Mouse (Mus musculus) kidney, postnatal 36 days (tissue): ENCODE results near the gene Fbrsl1.
"Not testable (repeated sequence)": the region's sequence is repeated elsewhere in the genome, so short reads cannot be mapped to it uniquely, and the experiment has no call there.

Experiments used
- DNase-seq, 2 experiments: peaks; one replicate each; pipeline ENCODE4 v3.0.0; 2021 to 2022; ENCODE audit warnings: mixed read lengths in 2 of 2

The Fbrsl1 gene

DNA sequence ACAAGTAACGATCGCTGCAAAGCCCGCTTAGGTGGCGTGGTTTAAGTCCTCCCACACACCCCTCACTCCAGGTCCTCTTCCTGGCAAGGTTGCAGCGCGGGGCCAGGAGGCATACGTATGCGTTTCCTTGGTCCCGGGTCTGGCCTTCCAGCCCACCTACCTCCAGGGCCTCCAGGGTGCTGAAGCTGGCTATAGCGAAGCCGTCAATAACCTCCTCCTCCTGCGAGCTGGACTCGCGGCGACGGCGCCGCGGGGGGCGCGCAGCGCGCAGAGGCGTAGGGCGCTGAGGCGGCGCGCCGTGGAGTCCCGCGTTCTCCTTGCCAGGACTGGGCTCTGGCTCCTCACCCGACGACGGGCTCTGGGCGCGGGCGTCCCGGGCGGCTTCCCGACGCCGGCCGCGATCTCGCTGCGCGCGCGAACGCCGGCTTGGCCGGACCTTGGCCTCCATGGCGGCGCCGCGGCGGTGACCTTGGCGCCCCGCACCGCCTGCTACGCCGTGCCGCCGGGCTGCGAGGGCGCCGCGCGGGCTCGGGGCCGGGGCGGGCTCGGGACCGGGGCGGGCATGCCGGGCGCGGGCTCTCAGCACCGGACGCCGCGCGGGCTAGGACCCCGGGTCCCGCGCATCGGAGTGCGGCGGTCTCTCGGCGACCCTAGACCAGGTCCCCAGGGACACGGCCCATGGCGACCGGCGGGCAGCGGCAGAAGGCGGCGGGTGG lies 425 bp downstream of the Fbrsl1 start:
- peak; percentile 18 to 53 for DNase-seq

DNA sequence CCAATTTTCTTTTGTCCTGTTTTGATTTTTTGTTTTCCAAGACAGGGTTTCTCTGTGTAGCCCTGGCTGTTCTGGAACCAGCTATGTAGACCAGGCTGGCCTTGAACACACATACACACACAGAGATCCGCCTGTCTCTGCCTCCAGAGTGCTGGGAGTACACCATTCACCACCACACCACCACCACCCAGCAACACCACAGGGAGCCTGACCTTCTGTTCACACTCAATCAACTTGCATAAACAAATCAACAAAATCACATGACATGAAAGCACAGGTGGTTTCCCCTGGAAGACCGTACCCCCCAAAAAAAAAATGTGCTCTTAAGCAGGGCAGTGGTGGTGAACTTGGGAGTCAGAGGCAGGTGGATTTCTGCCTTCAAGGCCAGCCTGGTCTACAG lies 3.8 kb downstream of the Fbrsl1 start:
- no peak for DNase-seq

DNA sequence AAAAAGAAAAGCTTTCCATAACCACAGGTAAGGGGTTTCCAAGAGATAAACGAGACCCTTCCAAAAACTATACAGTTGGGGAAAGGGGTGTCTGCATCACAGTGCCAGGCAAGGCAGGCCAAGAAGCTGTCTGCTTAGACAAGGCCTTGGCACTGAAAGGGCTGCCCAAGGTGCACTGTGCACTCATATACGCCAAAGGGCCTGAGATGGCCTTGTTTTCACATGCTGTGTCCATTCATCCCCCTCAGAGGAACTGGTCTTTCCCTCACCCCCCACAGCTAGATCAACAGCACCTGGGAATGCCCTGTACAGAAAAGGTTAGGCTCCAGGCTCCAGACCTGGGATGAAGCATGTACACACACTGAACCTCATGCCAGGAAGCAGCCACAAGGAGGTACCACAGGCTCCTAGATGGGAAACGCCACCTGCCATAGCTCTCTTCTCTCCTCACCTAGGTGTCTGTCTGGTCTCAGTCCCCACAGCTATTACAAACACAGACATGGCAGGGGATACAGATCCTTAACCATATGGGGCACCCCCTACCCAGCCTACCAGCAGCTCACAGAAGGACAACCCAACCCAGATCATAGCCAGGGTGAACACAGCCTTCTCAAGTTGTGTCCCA lies 5.2 kb downstream of the Fbrsl1 start:
- DNase-seq, result no peak

DNA sequence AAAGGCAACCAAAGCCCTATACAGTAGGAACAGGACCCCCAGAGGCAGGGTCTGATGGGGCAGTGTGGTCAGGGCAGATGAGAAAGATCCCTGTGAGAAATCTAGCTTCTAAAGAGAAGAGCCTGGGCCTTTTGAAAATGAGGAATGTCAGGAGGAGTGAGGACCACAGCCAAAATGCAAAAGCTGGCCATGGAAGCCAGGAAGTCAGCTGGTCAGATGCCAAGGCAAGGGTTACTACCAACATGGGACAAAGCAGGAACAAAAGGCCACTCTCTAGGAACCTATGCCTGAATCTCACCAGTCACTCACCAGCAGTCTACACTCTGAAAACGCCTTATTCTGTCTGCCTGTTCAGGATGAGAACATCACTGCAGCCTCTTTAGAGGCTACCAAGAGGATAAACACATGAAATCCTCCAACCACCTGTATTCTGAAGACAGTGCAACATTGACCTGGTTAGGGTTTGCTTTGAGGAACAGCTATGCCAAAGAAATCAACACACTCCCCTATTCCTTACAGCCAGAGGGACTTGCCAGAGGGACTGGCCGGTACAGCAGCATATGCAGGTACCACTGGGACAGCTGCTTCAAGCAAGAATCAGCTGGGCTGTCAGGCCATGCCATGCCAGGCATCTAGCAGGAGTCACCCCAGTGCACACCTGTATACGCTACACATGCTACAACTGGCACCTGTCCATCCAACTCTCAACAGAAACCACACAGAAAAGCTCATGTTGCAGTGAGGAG lies 8.6 kb downstream of the Fbrsl1 start:
- DNase-seq, result peak; percentile 78 to 82

DNA sequence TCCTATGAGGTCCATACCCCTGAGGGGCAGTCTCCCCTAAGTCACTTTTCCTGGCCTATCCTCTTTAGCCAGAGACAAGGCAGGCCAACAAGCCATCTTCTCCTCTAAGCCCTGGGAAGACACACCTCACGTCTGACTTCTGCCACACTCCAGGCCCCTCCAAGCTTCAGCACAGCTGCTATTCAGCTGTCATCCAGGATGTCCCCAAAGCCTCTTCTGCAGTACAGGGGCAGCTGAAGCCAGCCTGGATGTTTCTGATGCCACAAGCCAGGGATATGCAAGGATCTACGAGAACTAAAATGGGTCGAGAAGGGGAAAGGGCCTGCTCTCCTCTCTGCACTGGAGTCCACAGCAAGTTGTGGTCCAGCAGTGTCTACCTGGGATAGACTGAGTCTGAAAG lies 9.7 kb downstream of the Fbrsl1 start:
- no peak for DNase-seq

DNA sequence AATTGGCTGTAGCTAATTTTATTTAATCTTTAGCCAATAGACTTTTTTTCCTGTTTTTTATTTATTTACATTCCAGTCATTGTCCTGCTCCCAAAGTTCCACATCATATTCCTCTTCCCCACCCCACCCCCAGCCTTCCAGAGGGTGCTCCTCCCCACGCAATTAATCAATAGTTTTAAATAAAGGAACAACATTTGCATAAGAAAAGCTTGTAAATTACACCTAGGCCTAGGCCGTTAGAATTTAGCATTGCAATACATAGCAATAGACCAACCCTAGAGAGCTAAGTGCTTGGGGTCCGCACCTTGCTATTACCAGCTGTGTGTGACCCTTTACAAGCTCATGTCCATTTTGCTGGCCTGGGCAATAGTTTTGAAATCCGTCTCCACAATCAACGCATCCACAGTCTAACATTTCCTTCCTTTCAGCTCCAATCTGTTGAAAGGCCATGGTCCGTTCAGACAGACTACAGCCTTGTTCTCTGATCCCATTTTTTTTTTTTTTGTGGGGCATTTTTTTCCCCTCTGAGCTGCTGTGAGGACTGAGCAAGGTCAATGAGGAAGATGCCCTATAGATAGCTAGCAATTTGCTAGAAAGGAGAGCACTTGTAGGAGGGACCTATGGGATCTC lies 10.6 kb downstream of the Fbrsl1 start:
- DNase-seq, result no peak

DNA sequence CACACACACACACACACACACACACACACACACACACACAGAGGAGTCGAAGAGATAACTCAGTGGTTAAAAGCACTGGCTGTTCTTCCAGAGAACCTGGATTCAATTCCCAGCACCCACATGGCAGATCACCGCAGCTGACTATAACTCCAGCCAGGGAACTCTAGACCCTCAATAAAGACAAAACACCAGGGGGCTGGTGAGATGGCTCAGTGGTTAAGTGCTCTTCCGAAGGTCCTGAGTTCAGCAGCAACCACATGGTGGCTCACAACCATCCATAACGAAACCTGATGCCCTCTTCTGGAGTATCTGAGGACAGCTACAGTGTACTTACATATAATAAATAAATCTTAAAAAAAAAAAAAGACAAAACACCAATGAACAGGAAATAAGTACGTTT lies 12.1 kb downstream of the Fbrsl1 start:
- not testable (repeated sequence) for DNase-seq

DNA sequence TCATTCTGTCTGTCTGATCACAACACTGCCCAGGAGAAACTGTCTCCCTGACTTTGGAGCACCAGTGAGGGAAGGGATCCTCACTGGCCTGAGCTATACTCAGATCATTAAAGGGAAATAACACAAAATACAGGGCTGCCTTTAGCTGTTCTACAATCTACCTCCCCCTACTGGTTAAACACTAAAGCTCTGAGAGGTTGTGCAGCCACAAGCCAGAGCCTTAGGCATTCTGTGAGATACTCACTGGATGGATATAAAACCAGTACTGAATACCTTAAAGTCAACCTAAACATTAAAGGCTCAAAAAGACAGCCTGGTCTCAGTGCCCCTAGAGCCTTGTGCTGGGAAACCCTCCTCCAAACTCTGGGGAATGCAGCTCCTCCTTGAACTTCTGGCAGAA lies 13.5 kb downstream of the Fbrsl1 start:
- DNase-seq, result no peak

DNA sequence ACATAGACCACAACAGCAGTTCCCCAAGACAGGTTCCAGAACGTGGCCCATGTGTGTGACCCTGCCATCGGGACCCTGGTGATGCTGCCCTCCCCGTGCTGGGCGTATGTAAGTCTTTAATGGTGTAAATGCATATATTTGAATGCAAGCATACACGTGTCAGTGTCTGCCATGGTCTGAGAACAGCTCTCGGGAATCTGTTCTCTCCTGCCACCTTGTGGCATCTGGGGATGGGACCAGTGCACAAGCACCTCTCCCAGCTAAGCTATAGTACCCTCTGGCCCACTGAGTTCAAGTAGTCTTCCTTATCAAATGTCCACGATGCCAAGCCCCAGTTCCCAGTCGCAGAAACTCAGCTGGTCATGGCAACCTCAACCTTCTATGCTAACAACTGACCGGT lies 19.3 kb downstream of the Fbrsl1 start:
- DNase-seq, result peak; percentile 52 to 82

DNA sequence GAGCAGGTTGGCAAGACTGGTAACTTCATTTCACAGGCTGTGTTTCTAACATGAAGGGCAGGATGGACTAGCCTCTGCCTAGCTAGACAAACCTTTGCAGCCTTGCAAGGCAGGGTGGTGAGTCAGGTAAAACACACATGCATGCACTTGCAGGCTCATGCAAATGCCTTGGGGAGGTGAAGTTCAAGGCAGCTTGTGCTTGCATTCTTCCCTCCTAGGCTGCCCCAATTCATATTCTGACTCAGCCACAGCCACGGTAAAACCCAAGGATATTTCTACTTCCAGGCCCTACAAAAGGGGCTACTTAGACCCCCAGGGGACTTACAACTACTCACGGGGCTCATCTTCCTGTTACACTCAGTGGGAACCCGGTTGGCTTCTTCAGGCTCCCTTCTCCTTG lies 20.0 kb downstream of the Fbrsl1 start:
- DNase-seq, result no peak

DNA sequence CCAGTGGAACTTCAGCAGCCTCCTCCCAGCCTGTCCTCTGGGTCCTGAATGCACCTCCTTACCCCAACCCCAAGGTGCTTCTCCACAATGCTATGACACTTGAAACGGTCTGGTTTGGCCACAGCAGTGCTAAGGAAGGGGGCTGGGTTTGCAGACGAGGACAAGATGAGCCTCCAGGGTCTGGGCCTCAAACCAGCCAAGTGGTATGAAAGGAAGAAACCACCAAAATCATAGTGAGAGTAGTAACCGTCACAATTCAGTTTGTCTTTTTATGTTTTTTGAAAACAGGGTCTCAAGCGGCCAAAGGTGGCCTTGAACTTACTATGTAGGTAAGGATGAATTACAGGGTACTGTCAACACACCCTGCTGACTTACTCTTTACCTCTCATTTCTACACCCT lies 23.1 kb downstream of the Fbrsl1 start:
- DNase-seq, result no peak

DNA sequence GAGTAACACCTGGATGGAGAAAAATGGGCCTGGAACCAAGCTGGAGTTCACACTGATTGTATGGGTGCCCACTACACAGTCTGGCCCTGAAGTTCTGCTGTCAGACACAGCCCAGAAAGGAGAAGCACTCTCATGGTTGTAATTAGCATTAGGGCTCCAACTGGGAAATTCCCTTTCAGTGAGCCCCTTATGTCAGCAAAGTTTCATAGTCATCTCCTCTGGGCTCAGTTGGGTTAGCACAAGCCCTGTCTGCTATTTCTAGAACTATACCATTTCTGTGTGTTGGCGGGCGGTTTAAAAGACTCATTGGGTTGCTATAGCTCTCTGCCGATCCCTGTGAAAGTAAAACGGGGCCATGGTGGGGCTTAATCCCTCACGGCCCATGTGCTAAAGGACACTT lies 24.1 kb downstream of the Fbrsl1 start:
- DNase-seq, result no peak

DNA sequence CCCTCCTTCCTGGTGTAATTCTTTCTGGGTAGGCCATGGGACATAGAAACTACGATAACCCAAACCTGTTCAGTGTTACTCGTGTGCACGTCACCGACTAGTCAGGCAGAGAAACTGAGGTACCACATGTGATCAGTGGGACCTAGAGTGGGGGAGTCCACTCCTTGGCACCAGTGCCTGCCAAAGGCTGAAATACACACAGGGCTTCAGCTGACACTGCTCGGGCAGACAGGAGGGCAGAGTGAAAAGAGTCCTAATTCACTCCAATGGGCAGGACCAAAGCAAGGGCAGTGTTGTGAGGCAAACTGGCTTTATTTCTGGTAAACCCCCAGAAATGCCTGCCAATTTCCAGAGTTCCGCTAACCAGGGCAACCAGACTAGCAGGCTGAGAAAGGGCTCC lies 26.9 kb downstream of the Fbrsl1 start:
- no peak for DNase-seq

DNA sequence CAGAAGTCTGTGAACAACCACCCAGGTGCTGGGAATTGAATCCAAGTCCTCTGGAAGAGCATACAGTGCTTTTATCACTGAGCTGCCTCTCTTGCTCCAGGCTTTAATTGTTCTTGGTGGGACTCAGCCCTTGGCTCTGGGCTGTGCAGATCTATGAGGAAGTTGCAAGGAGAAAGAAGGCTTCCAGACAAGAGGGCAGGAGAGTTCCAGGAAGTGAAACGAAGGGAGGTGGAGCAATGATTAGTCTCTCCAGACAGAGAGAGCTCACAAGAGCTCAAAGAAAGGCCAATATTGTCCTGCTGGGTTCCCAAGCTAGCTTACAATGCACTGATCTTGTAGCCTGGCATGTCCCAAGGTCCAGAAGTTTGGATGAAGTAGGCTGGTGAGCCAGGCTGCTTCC lies 27.4 kb downstream of the Fbrsl1 start:
- DNase-seq, result no peak

DNA sequence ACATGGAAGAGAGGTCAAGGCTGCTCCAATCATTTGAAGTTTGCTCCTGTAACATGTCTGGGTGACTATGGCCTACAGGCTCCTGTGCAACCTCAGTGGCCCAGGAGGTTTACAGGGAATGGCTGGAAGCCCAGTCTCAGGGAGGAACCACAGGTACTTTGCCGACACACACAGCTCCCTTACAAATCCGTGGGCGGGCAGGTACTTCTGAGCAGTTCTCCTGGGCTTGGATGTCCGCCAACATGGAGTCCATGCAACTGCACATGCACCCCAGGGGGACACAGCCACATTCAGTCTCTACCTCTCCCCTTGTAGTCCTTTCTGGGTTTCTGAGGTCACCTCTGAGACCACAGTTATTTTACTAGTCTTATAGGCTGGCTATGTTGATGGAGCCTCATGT lies 28.1 kb downstream of the Fbrsl1 start:
- DNase-seq, result peak in 1 of 2 experiments; percentile 26

DNA sequence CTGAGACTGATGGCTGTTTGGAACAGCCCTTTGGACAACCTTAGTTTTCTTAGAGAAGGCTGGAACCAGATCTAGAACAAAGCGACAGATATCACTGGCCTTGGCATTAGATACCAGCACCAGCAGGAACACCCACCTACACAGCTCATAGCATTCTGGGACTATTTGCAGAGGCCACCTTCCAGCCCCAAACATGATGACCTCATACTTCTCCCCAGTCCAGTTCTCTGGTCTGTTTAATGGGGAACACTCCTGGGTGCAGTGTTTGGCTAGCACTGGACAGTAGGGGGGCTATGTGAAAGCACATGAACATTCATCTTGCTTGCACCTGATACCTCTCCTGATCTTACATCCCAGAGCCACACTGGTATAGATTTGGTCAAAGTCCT lies 29.8 kb downstream of the Fbrsl1 start:
- DNase-seq, result no peak

DNA sequence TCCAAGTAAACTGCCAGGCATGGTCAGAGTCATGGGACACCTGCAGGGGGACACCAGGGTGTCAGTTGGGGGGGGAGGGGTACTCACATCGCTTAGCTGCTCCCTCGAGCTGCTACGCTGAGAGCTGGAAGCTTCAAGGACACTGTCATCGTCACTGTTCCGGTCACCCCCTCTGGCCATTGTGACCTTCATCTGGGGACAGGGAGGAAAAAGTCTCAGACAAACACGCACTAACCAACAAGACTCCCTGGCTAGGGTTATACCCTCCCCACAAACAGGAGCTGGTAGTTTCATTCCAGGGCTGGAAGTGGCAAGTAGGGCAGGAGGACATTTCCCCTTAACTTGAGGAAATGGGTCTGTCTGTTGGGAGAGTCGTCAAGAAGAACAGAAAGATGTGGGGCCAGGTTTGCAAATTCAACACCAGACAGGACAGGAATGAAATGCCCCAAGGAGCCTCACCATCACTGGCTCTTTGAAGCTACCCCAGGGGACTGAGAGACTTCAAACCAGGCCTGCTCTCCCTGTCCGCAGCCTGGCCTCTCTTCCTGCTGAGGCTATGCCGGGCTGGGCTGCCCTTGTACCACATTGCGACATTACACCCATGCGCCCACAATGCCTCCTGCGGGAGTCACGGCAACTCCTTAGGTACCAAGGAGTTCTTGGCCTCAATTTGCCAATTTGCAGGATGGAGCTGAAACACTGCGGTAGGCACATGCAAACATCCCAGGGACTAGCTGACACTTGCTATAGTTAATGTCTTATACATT lies 30.4 kb downstream of the Fbrsl1 start:
- DNase-seq, result no peak

DNA sequence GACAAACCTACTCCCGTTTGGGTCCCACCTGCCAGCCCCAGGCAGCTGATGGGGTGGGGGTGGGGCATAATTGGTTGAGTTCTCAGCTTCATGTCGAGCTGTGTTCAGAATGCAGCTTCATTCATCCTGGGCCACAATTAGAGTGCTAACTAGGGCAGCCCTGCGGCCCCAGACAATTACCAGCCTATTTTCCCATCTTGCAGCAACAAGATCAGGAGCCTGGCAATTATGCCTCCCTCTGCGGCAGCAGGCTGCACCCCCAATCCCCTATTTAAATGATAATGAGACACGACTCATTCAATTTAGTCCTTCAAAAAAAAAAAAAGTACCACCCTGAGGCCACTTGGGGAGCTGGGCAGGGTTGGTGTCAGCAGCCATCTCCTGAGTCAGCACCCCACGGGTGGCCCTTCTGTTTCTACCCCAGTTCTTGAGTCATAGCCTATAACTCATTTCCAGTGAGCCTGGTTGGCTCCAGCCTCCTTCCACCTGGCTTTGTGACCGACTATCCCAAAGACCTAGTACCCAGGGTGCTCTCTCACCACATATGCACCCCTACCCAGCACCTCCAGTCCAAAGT lies 31.4 kb downstream of the Fbrsl1 start:
- DNase-seq, result no peak

DNA sequence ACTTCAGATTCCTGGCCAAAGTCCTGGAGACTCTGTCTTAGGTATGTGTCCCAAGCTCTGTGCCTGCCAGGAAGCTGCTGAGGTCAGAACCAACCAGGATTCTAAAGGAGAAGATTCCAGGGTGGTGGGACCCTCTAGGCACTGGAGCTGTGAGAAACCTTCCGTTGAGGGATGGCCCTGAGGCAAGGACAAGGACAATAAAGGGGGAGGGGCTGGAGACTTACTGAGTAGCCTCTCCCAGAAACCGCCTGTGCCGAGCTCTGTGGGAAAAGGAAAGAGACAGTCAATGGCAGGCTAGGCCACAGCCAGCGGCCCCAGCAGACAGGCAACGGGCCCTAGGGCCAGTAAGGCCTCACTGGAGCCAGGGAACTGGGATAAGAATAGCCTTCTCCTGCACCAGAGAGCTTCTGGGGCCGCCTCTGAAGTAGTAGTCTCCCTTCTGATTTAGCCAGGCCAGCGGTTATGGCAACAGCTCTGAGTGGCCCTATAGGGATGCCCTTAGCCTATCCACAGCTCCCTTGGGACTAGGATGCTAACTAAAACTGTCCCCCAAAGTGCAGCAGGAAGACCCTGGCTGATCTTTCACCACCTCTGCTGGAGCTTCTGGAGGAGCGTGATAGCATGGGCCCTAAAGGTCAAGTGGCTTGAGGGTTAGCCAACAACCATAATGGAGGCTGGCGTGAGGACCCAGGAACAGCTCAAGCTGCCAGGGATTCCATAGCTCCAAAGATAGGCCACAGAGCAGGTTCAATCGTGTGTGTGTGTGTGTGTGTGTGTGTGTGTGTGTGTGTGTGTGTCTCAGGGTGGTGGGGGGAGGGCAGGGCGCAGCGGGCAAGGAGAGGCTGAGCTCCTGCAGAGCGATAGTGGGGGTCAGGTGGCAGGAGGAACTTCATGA lies 32.2 kb downstream of the Fbrsl1 start:
- DNase-seq, result no peak

DNA sequence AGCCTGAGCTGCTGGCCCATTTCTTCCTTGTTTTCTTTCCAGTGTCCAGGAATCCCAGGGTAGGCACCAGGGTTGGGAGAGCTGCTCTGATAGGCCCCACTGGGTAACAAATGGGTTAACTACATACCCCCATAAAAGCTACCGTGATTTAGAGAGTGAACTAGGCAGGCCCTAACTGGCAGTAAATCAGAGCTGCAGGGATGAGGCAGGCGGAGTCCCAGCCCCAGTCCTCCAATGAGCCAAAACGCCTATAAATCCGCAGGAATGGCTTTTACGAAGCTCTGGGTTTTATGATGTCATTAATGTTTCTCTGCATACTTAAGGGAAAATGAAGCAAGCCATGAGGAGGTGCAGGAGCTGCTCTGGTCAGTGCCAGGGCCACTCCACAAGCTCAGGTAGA lies 33.3 kb downstream of the Fbrsl1 start:
- no peak for DNase-seq

DNA sequence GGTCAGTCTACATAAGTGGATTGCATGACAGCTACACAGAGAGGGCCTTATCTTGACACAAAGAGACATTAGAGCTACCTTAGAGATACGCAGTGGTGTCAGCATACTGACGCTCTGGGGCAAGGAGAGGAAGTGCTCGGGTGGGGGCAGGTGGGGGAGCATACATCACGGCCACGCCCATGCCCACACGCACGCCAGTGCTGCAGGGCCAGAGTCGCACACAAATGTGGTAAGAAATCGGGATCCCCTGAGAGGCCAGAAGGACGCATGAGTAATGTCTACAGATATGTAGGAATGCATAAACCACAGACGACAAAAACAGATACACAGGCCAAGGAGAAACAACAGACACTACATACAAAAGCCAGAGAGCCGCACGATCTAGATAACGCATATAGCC lies 35.3 kb downstream of the Fbrsl1 start:
- DNase-seq, result no peak

DNA sequence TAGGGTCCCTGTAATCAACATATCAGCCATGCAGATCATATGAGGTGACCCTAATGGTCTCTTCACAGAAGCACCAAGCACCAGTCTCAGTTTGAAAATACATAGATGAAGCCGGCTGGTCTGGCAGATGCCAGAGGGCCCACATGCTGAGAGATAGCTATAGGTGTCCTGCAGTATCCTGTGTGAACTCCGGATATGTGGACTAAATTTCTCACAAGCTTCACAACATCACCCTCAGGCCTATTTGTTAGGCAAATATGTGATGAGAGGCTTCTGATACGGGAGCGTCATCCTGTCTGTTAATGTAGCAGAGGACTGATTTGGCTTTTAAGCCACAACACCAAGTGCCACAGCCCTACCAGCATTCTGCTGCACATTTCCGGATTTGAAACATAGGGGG lies 37.9 kb downstream of the Fbrsl1 start:
- no peak for DNase-seq
